Mouse (Mus musculus) forebrain, postnatal 0 days (tissue): ENCODE measurements around the gene Pde1c. TPM values are rescaled to one million over a fixed set of nuclear protein-coding genes. Genes with fewer than 3 reads are reported as not detected.

ENCODE experiments used
- ATAC-seq: fragments of 200-750 bp; cut with Nextera tagmentation; 2 replicates; pipeline ENCODE4 v1.8.0; 2017; ENCODE audit warnings: mild to moderate bottlenecking, moderate library complexity
- DNase-seq: peaks from one replicate; pipeline ENCODE4 v3.0.0-alpha.2; 2015
- H3K27ac ChIP-seq: fragments of 300-500 bp; sonication (generic); 2 replicates; pipeline ENCODE4 v1.5.1; 2014; ENCODE audit warnings: low read depth, mild to moderate bottlenecking, antibody characterized with exemption, low read length, moderate library complexity, mixed read lengths
- H3K27me3 ChIP-seq: fragments of 300-500 bp; sonication (generic); 2 replicates; pipeline ENCODE4 v1.6.1; 2014; ENCODE audit warnings: mild to moderate bottlenecking, low read length, mixed read lengths; ENCODE audit not compliant: insufficient read depth
- H3K36me3 ChIP-seq: fragments of 300-500 bp; sonication (generic); 2 replicates; pipeline ENCODE4 v1.6.1; 2014; ENCODE audit warnings: mild to moderate bottlenecking, moderate library complexity; ENCODE audit not compliant: insufficient read depth
- H3K4me1 ChIP-seq: fragments of 300-500 bp; sonication (generic); 2 replicates; pipeline ENCODE4 v1.6.1; 2014; ENCODE audit warnings: antibody characterized with exemption; ENCODE audit not compliant: insufficient read depth
- H3K4me2 ChIP-seq: fragments of 300-500 bp; sonication (generic); 2 replicates; pipeline ENCODE4 v1.6.1; 2014; ENCODE audit warnings: low read depth, mild to moderate bottlenecking, moderate library complexity
- H3K4me3 ChIP-seq: fragments of 300-500 bp; sonication (generic); 2 replicates; pipeline ENCODE4 v1.5.1; 2014; ENCODE audit warnings: low read depth, low read length, mixed read lengths
- H3K9ac ChIP-seq: fragments of 300-500 bp; sonication (generic); 2 replicates; pipeline ENCODE4 v1.6.1; 2014; ENCODE audit warnings: mild to moderate bottlenecking
- H3K9me3 ChIP-seq: fragments of 300-500 bp; sonication (generic); 2 replicates; pipeline ENCODE4 v1.6.1; 2016; ENCODE audit warnings: low read length
- CTCF ChIP-seq: sonication (generic); IDR thresholded peaks from 2 replicates; pipeline ENCODE4 v1.5.1; 2016; ENCODE audit warnings: antibody characterized with exemption, control low read depth, low read depth
- WGBS: fragments of 180-500 bp; shearing (Covaris S2); extraction: QIAGEN DNeasy Blood & Tissue Kit; methylation state at CpG from one replicate; pipeline ENCODE4 v1.1.7; 2014; 5-methylcytosine and 5-hydroxymethylcytosine counted together
- polyA plus RNA-seq: library from polyadenylated mRNA; unstranded; fragments of >200 nt; fragmentation: Nextera tagmentation; extraction: Ambion mirVana; gene quantifications from 2 replicates; pipeline ENCODE4 v1.2.1, GENCODE M21; 2015
- total RNA-seq: library from RNA; depleted of rRNA; stranded (reverse); fragments of >200 nt; gene quantifications from 2 replicates; pipeline ENCODE4 v1.2.3, GENCODE M21; 2014

The Pde1c gene
- total and polyA plus RNA-seq, 2 experiments from 2014 or later: 5.7 to 15.5 TPM

DNA sequence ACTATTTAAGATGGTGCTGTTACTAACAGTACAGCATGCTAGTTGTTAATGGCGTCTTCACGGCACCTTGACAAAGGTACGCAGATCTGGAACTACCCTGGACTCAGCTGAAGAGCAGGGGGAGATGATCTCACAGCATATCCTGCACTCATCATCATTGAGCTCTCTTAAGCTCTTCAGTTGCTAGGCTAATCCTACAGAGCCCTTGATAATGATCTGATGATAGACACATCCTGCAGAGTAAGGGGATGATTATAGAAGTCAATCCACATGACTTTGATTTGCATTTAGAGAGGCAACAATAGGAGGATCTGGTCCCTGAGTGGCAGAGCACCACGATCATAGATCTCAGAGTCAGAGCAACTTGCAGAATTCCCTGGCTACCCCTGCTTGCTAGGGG is 236.8 kb downstream of the Pde1c start:
- H3K36me3 ChIP-seq: no peaks in the 10 kb centered on the region
- no peak overlapping the region for H3K4me3 ChIP-seq
- no peak overlapping the region for H3K4me2 ChIP-seq
- 73% methylated on average over 4 of the region's 4 CpGs for WGBS
- H3K27me3 ChIP-seq: no peaks in the 10 kb centered on the region
- no peaks in the 10 kb centered on the region for H3K4me1 ChIP-seq
- ATAC-seq: peak; percentile 81
- no peak for TF ChIP-seq CTCF
- H3K9me3 ChIP-seq: no peaks in the 10 kb centered on the region
- H3K27ac ChIP-seq: no peak overlapping the region
- H3K9ac ChIP-seq: no peak overlapping the region
- DNase-seq: no peak

- Histone ChIP-seq H3K4me3 (no peak overlapping the region), H3K9me3 (no peaks in the 10 kb centered on the region), H3K9ac (no peak overlapping the region), H3K4me1 (no peaks in the 10 kb centered on the region), H3K36me3 (no peaks in the 10 kb centered on the region), H3K4me2 (no peak overlapping the region), H3K27ac (no peak overlapping the region), H3K27me3 (no peaks in the 10 kb centered on the region)
- DNase-seq (no peak), ATAC-seq (peak; percentile 69; the same call in 1 of the 2 replicates)
- 78% methylated on average over 6 of the region's 6 CpGs for WGBS
- no peak for TF ChIP-seq CTCF
Measured at GRCm38 (mm10) chr6:56331432-56331831, 237.5 kb downstream of the Pde1c start.

DNA sequence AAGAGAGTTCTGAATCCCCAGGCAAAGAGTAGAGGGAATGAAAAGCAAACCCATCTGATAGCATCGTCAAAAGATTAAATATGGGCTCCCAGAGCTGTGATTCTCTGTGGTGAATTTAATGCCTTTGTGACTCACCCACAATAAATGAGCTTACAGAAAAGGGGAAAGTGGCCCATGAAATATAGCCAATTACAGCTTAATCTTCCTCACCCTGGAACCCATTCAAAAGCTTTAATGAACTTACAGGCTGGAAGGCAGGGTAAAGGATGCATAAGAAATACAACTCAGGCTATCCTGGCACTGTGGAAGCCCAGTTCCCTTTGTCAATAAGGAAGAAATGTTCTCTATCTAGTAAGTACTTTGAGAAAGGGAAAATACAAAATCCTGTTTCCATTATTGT is 240.8 kb downstream of the Pde1c start:
- Histone ChIP-seq H3K36me3 (no peaks in the 10 kb centered on the region), H3K9ac (no peak overlapping the region), H3K27ac (no peak overlapping the region), H3K4me3 (no peak overlapping the region), H3K4me2 (no peak overlapping the region), H3K9me3 (no peaks in the 10 kb centered on the region), H3K27me3 (no peaks in the 10 kb centered on the region), H3K4me1 (no peaks in the 10 kb centered on the region)
- ATAC-seq (no peak), DNase-seq (no peak)
- TF ChIP-seq CTCF: no peak
- 13% methylated on average over 1 of the region's 1 CpGs for WGBS

- WGBS: 3% methylated on average over 3 of the region's 3 CpGs
- peak; percentile 82 for ATAC-seq
- Histone ChIP-seq H3K4me2 (no peak overlapping the region), H3K4me1 (no peaks in the 10 kb centered on the region), H3K9ac (no peak overlapping the region), H3K27me3 (no peaks in the 10 kb centered on the region), H3K36me3 (no peaks in the 10 kb centered on the region), H3K4me3 (no peak overlapping the region), H3K27ac (no peak overlapping the region), H3K9me3 (no peaks in the 10 kb centered on the region)
- TF ChIP-seq CTCF: no peak
- DNase-seq: no peak
Measured at GRCm38 (mm10) chr6:56322799-56323198, 246.1 kb downstream of the Pde1c start.

GRCm38 (mm10) chr6:56310318-56310717 is 258.6 kb downstream of the Pde1c start:
- Histone ChIP-seq H3K4me2 (no peak overlapping the region), H3K4me1 (no peaks in the 10 kb centered on the region), H3K36me3 (no peaks in the 10 kb centered on the region), H3K27me3 (no peaks in the 10 kb centered on the region), H3K27ac (no peak overlapping the region), H3K4me3 (no peak overlapping the region), H3K9ac (no peak overlapping the region), H3K9me3 (no peaks in the 10 kb centered on the region)
- ATAC-seq: no peak
- no peak for DNase-seq
- no peak for TF ChIP-seq CTCF

- Histone ChIP-seq H3K4me3 (no peak overlapping the region), H3K27ac (no peak overlapping the region), H3K36me3 (no peaks in the 10 kb centered on the region), H3K9ac (no peak overlapping the region), H3K4me2 (no peak overlapping the region), H3K9me3 (no peaks in the 10 kb centered on the region), H3K4me1 (no peaks in the 10 kb centered on the region), H3K27me3 (no peaks in the 10 kb centered on the region)
- no peak for DNase-seq
- TF ChIP-seq CTCF: no peak
- whole genome bisulfite sequencing: 89% methylated on average over 2 of the region's 2 CpGs
- no peak for ATAC-seq
Measured at GRCm38 (mm10) chr6:56306066-56306465, 262.8 kb downstream of the Pde1c start.

- no peak for TF ChIP-seq CTCF
- H3K27ac ChIP-seq: no peak overlapping the region
- WGBS: 44% methylated on average over 1 of the region's 1 CpGs
- no peaks in the 10 kb centered on the region for H3K9me3 ChIP-seq
- ATAC-seq (no peak), DNase-seq (peak; percentile 2)
- no peak overlapping the region for H3K4me2 ChIP-seq
- H3K4me1 ChIP-seq: no peaks in the 10 kb centered on the region
- no peak overlapping the region for H3K4me3 ChIP-seq
- no peaks in the 10 kb centered on the region for H3K27me3 ChIP-seq
- no peak overlapping the region for H3K9ac ChIP-seq
- no peaks in the 10 kb centered on the region for H3K36me3 ChIP-seq
Measured at GRCm38 (mm10) chr6:56292176-56292575, 276.7 kb downstream of the Pde1c start.

DNA sequence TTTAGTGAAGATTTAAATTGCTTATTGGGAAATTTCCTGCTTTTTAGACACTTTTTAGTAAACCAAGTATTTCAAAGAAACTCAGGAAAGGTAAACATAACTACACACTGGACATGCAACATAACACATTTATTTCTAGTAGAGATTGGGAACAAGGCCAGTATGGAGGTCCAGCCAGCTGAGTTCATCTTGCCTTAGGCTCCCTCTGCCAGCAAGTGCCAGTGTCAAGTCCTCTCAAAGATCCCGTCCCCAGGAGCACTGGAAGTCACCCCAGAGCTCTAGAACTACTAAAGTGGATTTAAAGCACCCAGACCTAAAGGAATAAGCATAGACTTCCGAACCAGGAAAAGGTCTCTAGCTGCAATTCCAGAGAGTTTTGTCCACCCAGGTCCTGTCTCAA is 279.6 kb downstream of the Pde1c start:
- Histone ChIP-seq H3K36me3 (no peaks in the 10 kb centered on the region), H3K4me1 (no peaks in the 10 kb centered on the region), H3K4me2 (no peak overlapping the region), H3K27me3 (no peaks in the 10 kb centered on the region), H3K9me3 (no peaks in the 10 kb centered on the region), H3K9ac (no peak overlapping the region), H3K4me3 (no peak overlapping the region), H3K27ac (no peak overlapping the region)
- DNase-seq (no peak), ATAC-seq (no peak)
- WGBS: 76% methylated on average over 2 of the region's 2 CpGs
- TF ChIP-seq CTCF: no peak
